Mouse (Mus musculus) layer of hippocampus, adult 18-20 months (tissue): ENCODE data around the gene Rnf223. TPM values are rescaled to one million over a fixed set of nuclear protein-coding genes. Genes with fewer than 3 reads are reported as not detected.
A peak's percentile ranks its signal among the peaks of the same experiment; 100 is the strongest.

Source experiments
- DNase-seq, 2 experiments: peaks; one replicate each; pipeline ENCODE4 v3.0.0; 2022; ENCODE audit warnings: low spot score in 2 of 2
- long read RNA-seq: library from polyadenylated mRNA; stranded (forward); transcript quantifications from one replicate; pipeline ENCODE4 v2.0.0, GENCODE M21; 2021
- total RNA-seq, 2 experiments: library from RNA; stranded (reverse); gene quantifications; 2 replicates each; pipeline ENCODE4 v1.2.3; 2021

Rnf223 gene
- total RNA-seq = under 1 TPM; 0.67 to 0.84 TPM
- long read RNA-seq, partial matches to known transcripts = 0 of 1 reads
- long read RNA-seq, other reads (novel, unspliced or antisense) = 1 of 1 reads

- DNase-seq = no peak
Observed at GRCm38 (mm10) chr4:156130436-156130835, at the start of gene Rnf223. TSS of gene Rnf223 (plus strand) at chr4:156130513.

GRCm38 (mm10) chr4:156082621-156083234 lies 47.6 kb upstream of the Rnf223 start:
- no peak for DNase-seq

GRCm38 (mm10) chr4:156083348-156083747 lies 47.0 kb upstream of the Rnf223 start:
- no peak for DNase-seq

GRCm38 (mm10) chr4:156084096-156084879 lies 46.0 kb upstream of the Rnf223 start:
- no peak for DNase-seq

GRCm38 (mm10) chr4:156085256-156085655 lies 45.1 kb upstream of the Rnf223 start:
- DNase-seq = no peak

GRCm38 (mm10) chr4:156087398-156088087 lies 42.8 kb upstream of the Rnf223 start:
- DNase-seq = no peak

- no peak for DNase-seq
Observed at GRCm38 (mm10) chr4:156091236-156091635, 39.1 kb upstream of the Rnf223 start.

- no peak for DNase-seq
Observed at GRCm38 (mm10) chr4:156092765-156093164, 37.5 kb upstream of the Rnf223 start.

GRCm38 (mm10) chr4:156093758-156094157 lies 36.6 kb upstream of the Rnf223 start:
- no peak for DNase-seq

GRCm38 (mm10) chr4:156096191-156096590 lies 34.1 kb upstream of the Rnf223 start:
- DNase-seq = no peak

GRCm38 (mm10) chr4:156097770-156098366 lies 32.4 kb upstream of the Rnf223 start:
- DNase-seq = no peak

GRCm38 (mm10) chr4:156099427-156099826 lies 30.9 kb upstream of the Rnf223 start:
- DNase-seq = no peak

- DNase-seq = no peak
Observed at GRCm38 (mm10) chr4:156100501-156100900, 29.8 kb upstream of the Rnf223 start.

GRCm38 (mm10) chr4:156101481-156101903 lies 28.8 kb upstream of the Rnf223 start:
- no peak for DNase-seq

- DNase-seq = no peak
Observed at GRCm38 (mm10) chr4:156103342-156103741, 27.0 kb upstream of the Rnf223 start.

- peak in 1 of 2 experiments; percentile 37 for DNase-seq
Observed at GRCm38 (mm10) chr4:156108606-156109546, 21.4 kb upstream of the Rnf223 start.

GRCm38 (mm10) chr4:156109570-156110331 lies 20.6 kb upstream of the Rnf223 start, which contains the start of gene 9430015G10Rik:
TSS of gene 9430015G10Rik (plus strand) at chr4:156109982.
- peak; percentile 99 for DNase-seq

GRCm38 (mm10) chr4:156124077-156124476 lies 6.2 kb upstream of the Rnf223 start:
- DNase-seq = no peak

- DNase-seq = no peak
Observed at GRCm38 (mm10) chr4:156125393-156125792, 4.9 kb upstream of the Rnf223 start.
